Mouse (Mus musculus): Measurements from ENCODE around the gene Mrtfa.

The Mrtfa gene

DNA sequence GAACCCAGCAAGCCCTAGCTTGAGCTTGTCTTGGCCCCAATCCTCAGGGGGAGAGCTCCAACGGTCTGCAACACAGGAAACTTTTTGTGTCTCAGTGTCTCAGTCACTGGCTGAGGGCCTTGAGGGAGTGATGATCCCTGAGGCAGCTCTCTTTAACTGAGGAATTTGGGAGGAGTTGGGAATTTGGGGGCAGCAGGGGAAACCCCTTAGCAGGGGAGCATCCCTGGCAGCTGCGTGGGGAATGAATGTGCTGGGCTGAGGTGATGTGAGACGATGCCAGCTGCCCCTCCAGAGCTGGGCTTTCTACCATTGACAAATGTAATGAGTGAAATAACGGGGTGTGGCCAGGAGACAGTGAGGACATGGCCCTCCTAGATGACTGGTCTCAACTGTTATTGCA, 4.9 kb upstream of the Mrtfa start:
- DNase-seq, result no peak

DNA sequence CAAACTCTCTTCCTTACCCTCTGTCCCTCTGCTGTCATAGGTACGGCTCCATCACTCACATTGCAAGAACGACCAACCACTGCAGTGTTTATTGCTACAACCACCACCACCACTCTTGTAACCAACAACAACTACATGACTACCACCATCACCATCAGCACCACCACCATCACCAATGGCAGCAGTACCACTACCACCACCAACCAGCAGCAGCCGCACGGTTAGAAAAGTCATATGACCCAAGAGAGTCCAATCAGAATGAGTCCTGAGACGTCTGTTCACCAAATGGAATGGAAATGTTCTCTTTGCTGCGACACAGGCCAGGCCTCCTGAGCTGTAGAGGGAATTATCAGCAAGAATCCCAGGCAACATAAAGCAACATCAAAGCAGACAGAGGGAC, 4.2 kb upstream of the Mrtfa start:
- DNase-seq, result no peak

DNA sequence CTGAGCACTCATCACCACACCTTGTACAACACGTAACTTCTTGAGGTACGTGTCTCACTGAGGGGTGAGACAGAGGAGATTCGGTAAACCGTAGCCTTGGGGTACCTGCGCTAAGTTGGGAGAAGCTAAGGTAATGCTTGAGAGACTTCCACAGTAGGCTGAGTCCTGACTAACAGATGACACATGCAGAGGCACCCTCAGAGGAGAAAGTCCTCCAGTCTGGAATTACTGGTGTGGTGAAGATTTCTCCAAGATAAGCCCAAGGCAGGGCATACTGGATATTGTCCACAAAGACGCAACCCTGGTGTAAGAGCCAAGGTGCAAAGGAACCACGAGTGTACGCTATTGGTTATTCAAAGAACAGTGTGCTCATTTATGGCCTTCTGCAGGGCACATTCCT, 2.3 kb upstream of the Mrtfa start:
- no peak for DNase-seq

DNA sequence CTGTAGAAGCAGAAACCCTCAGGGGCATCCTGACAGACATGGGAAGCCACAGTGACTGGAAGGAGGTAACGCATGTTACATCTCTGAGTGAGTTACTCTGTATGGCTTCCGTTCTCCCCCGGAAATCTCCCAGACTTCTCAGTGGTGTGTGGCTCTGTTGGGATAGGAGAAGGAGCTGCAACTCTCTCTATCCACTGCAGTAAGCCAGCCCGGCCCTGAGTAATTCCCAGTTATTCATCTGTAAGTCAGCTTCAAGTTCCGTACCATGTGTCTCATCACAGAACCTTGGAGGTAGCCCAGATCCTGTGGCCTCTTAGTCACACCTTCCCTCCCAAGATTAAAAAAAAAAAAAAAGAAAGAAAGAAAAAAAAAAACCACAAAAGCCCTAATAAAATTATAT, 1.8 kb upstream of the Mrtfa start:
- no peak for DNase-seq

DNA sequence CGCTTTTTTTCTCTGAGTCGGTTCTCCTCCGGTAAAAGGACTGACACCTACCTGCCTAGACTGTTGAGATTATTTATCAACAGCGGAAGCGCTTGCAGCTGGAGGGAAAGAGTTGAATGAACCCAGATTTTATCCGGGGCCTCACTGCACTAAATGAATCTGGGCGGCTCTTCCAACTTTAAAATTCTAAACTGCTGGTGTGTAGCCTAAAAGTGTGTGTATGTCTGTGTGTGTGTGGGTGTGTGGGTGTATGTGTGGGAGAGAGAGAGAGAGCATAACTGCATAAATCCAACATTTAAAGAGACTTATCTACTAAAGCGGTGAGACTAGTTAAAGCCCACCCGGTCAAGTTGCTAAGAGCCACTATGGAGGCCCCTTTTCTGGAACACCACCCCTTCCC, 746 bp upstream of the Mrtfa start:
- DNase-seq, result no peak

DNA sequence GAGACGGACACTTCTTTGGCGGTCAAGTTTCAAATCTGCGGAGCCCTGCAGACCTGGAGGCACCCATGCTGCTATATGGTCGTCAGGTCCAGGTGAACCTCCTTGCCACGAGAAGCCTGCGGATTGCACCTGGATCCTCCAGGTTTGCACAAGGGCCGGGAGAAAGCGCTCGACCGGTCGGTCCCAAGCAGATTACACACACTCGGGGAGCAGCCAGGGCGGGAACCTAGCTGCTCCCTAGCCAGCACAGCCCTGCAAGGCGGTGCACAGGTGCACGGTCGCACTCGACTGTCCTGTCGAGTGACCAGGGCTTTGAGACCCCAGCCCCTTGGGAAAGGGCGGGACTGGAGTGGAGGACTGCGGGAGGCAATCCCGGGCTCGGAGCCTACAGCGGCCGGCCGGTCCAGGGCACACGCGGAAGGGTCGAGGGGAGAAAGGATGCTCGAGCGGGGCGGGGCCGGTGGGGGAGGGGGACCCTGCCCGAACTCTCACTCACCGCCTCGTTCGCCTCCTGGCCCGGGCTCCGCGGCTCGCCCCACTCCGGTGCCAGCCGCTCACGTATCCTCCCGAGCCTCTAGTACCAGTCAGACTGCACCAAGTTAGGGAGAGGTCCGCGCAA, 437 bp downstream of the Mrtfa start:
- DNase-seq, result peak; percentile 46

DNA sequence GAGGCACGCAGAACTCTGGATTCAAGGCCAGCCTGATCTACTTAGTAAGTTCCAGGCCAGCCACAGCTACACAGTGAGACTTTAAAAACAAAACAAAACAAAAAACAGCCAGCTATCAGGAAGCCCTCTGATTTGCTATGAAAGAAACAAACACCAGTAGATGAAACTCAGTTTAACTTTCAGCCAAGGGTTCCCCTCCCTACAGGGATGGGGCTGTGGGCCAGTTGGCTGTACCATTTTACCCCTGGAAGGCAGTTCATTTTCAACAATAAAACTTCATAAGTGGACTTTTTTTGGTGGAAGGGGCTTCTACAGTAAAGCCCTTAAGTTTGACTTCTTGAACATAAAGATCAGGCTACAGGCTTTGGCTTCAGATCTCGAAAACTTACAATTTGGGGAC, 1.5 kb downstream of the Mrtfa start:
- no peak for DNase-seq

DNA sequence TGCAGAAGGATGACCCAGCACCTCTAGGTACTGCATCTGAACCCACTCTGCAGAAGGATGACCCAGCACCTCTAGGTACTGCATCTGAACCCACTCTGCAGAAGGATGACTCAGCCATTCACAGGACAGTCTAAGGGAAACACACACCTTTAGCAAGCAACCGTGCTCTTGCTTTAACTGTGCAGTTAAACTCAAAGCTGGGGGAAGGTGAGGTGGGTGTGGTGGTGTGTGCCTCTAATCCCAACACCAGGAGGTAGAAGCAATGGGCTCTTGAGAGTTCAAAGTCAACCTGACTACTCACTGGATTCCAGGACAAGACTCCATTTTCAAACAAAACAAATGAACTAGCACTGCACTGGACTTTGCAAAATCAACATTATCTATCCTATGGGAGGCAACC, 5.6 kb downstream of the Mrtfa start:
- DNase-seq, result no peak

DNA sequence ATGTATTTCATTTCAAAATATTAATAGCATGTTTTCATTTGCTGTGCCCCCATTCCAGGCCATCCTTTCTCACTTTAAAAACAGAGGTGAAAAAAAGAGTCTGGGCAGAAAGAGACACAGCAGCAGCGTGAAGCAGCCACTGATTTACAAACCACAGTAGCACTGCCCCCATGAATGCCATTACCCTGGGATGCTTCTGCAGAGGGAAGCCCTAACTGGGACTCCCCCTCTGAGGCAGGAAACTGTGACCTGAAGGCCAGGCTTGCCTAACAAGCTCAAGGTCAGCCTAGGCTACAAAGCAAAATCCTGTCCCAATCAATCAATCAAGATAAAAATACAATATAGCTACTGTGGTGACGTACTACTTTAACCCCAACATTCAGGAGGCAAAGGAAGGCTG, 9.3 kb downstream of the Mrtfa start:
- no peak for DNase-seq

DNA sequence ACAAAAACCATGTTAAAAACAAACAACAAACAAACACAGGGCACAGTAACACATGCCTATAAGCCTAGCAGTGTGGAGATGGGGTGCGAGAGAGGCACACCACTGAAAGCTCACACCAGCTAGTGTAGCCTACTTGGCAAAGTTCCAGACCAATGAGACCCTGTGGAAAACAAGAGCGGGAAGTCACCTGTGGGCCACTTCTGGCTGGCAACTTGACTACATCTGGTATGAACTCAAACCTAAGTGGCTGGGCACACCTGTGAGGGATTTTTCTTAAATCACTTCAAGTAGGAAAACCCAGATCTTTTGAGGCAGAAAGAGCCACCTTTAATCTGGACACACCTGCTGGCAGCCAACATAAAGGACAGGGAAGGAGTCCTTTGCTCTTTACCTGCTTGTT, 11.0 kb downstream of the Mrtfa start:
- no peak for DNase-seq

DNA sequence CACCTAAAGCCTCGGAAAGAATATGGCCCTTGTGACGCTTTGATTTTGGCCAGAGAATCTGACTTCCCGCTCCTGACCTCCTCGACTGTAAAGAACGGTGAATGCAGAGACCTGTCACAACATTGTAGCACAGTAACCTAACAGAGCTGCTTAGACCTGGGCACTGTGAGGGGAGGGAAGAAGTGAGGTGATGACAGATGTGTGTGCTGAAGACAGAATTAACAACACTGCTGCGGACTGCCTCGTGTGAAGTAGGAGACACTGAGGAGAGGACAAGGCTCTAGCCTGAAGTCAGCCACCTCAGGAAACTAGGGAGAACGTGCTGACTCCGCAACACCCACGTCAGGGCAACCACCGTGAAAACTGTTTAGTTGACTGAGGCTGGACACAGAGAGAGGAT, 11.9 kb downstream of the Mrtfa start:
- DNase-seq, result no peak

DNA sequence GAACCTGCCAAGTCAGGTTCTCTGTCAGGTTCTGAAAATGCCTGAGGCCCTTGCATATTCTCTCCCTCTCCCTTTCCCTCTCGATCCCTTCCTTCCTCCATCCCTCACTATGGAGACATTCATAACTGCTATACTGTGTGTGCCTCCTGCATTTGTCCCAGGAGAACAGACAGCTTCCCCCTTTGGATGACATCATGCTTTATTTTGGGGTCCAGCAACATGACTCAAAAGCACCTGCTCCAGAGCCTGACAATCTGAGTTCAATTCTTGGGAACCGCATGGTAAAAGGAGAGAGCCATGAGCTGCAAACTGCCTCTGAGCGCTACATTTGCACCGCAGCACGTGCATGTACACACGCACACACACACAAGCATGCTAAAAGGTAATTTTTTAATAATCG, 12.7 kb downstream of the Mrtfa start:
- DNase-seq, result no peak

DNA sequence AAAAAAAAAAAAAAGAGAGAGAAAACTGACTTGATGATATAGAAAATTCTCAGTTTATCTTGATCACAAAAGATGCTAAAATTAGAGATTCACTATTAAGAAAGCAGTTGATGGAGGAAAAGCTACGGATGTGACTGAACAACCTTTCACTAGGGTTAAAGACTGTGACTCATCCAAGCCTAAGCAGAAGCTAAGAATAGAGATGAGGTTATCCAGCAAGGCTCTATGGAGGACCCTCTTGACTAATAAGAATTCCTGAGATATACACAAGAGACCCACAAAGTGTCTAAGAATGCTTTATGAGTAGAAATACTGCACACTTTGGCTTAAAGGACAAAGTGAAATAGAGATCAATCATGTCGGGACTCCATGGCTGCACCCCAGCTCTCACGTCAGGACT, 14.9 kb downstream of the Mrtfa start:
- no peak for DNase-seq

DNA sequence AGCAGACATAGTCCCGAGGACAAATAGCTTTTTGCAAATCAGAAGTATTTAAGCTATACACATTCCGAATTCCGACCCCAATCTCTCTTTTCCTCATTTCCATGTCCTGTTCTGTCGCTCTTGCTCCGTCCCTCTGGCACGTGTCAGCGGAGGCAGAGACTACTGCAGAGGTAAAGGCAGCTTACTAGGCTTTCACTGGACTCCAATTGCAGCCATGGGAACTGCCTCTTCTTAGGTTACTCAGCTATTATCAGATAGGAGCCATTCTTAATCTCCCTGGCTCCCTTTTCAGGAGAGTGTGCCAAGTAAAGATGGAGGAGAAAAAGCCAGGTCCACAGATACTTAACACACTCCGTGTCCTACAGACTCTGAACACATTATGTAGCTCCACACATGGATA, 18.3 kb downstream of the Mrtfa start:
- DNase-seq, result no peak

DNA sequence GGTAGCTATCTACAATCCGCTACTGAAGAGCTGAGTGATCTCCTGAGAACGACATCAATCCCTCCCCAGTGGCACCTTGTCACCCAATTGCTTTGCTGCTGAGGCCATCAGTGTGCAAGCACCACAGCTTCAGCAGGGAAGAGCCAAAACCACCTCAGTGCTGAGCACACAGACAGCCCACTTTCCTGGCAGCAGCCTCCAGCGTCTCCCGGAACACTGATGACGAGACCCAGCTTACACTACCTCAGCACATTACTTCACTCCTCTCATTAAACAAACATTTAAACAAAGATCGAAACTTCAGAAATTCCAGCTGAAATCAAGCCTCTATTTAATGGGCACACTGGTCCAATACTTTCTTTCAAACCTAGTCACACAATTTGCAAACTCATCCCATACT, 21.8 kb downstream of the Mrtfa start:
- no peak for DNase-seq

DNA sequence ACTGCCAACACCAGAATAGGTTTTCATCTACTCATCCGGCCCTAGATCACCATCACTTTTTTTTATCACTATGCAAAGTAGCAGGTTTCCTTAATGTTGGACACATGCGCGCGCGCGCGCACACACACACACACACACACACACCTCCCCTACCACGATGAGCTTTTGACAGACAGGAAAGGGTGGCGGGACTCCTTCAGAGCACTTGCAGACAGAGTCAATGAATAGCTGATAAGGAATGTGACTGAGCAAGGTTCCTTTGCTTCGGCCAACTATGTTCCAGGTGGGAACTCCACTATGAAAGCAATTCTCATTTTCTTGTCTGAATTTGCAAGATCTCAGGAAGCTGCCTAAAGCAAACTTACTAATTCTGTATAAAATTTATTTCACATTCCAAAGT, 22.7 kb downstream of the Mrtfa start:
- no peak for DNase-seq

DNA sequence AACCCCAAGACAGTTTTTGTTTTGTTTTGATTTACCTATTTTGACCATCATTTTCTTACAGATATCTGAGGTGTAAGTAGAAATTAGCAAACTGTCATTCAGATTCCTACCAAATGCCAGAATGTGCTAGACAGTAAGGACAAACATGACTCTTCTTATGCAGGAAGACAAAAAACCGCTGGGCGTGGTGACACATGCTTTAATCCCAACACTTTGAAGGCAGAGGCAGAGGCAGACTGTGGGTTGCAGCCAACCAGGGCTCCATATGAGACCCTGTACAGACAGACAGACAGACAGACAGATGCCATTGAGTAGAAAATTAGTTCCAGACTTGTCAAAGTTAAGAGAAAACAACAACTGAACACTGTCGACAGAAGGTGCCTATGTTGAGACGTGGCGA, 24.3 kb downstream of the Mrtfa start:
- DNase-seq, result no peak

DNA sequence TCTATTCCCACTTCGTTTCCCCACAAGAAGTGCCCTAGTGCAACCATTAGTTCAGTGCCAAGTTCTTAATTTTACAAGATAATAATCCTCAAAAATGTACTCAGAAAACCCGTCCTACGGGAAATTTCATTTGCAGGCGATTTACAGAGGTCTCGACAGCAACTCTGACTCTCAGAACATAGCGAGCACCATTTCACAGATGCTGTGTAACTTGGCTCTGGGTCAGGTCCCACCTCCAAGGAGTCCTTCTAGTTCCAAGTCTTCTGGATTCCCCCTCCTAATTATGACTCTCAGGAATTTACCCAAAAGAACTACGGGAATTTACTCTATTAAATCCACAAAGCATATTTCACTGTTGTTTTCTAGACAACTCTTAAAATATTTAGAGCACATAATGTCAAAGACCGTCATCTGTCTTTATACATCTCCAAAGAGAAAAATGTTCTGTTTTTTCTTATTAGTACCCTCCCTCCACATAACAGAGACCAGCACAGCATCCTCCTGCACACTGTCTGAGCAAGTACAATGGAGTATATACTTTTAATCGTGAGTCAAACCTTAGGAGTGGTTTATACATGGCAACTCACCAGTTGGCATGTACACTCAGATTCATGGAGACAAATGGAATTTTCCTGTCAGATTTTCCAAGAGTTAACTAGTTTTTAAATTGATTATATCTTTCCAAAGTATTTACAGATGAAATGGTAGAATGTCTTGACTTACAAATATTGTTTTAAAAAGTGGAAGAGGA, 25.8 kb downstream of the Mrtfa start:
- no peak for DNase-seq

DNA sequence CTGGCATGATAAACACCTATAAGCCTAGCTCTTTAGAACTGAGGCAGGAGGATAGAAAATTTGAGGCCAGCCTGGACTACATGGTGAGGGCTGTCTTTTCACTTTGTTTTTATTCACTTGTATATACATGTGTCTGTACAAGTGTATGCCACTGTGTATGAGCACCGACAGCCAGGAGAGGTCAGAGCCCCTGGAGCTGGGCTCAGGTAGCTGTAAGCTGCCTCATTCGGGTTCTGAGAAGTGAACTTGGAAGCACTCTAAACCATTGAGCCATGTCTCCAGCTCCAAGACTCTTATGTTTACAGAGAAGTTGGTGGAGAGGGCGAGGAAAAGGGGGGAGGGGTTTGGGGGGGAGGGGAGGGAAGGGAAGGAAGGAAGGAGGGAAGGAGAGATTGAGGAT, 29.0 kb downstream of the Mrtfa start:
- no peak for DNase-seq

DNA sequence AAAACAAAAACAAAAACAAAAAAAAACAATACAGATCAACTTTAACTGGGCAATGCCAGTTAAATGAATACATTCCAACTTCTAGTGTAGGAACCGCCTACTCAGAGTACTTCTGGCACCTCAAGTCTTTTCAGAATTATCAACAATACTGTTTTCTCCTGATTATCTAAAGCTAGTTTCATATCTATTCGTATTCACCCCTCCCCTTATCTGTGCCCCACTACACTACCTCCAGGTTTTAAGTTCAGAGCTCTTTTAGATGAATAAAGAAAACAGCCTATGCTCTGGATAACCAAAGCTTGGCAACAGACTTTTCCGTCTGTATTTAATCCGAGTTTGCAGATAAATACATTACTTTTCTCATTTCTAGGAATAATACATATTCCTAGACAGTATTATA, 29.9 kb downstream of the Mrtfa start:
- DNase-seq, result no peak

DNA sequence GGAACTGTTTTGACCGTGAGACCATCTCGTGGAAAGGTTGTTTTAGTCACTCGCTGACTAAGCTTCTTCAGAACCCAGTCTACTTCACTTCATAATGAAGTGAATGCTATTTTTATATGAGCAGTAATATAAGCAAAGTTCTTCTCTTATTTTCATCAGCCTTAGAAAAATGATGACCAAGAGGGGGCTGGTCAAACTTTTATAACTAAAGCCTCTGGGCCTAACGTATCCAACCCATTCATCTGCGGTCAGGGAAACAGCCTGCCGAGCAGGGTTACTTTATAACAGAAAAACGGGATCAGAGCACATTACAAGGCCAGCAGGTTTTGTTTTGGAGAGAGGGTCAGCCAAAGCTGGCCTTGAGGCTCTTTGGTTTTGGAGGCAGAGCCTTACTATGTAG, 31.3 kb downstream of the Mrtfa start:
- DNase-seq, result no peak

DNA sequence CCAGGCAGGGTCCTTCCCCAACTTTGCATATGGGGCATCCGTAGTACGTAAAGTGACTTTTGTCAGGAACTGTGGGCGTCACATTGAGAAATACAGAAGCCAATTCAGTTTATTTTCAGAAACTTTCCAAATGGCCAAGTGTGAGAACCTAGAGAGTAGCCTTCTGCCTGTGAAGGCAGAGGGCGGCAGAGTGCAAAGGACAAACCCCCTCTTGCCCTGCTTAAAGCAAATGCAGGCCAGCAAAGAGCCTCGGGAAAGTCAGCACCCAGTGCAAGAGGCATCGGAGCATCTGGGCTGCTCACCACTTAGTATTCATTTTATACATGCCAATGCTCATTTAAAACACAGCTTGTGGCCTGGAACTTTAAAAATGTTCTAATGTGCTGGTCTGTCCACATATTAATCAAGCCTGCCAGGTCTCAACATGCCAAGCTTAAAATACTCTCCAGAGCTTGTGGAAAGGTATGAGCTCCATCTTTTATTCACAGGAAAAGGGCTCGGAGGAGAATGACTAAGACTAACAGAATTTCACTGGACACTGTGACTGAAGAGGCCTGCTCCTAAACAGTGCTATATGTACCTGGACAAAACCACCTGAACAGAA, 31.9 kb downstream of the Mrtfa start:
- DNase-seq, result no peak

DNA sequence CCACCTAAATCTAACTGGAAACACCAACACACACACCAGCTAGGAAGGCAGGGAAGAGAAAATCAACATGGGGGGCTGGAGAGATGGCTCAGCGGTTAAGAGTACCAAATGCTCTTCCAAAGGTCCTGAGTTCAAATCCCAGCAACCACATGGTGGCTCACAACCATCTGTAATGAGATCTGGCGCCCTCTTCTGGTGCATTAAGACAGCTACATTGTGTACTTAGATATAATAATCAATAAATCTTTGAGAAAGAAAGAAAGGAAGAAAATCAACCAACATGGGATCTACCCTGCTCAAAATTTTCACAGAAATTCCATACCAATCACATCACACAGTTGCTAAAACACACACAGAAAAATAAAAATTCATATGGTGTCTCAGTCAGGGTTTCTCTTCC, 34.1 kb downstream of the Mrtfa start:
- no peak for DNase-seq

DNA sequence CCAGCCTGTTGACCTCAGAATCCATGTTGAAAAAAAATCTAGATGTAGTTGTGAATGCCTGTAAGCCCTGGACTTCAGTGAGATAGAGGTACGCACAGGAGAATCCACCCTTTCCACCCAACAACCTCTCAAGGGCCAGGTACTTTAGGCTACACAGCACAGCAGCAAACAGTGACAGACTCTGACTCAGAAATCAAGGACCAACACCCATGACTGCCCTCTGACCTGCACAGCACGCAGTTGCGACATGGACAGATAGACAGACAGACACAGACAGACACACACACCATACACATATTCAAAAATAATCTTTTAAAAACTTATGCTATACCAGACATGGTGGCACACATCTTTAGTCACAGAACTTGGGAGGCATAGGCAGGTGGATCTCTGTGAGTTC, 34.7 kb downstream of the Mrtfa start:
- no peak for DNase-seq

Data from thymus, postnatal 25 days (tissue).